Mouse (Mus musculus) Muller cell, postnatal 12 days (primary cell): ENCODE measurements around the gene Mfap5.
"Not testable (repeated sequence)": the region's sequence is repeated elsewhere in the genome, so short reads cannot be mapped to it uniquely, and the experiment has no call there.

Source experiments
- DNase-seq: peaks from one replicate; pipeline ENCODE4 v3.0.0-alpha.2; 2015; ENCODE audit errors: inconsistent ontology term

Gene Mfap5

DNA sequence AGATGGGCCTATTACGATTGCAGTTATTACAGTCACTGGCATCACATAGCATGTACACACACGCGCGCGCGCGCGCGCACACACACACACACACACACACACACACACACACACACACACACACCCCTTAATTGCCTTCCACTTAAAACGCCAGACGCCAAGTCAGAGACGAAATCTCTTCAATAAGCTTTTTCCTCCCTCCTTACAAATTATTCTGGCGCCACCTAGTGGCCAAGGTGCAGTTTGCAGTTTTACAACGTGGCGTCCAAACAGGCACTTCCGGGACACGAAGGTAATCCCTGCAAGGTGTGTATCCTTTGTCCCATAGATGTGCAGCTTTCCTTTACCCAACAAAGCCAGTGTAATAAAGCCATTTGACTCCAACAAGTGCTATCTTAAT lies 54.8 kb downstream of the Mfap5 start:
- peak; percentile 55 for DNase-seq

DNA sequence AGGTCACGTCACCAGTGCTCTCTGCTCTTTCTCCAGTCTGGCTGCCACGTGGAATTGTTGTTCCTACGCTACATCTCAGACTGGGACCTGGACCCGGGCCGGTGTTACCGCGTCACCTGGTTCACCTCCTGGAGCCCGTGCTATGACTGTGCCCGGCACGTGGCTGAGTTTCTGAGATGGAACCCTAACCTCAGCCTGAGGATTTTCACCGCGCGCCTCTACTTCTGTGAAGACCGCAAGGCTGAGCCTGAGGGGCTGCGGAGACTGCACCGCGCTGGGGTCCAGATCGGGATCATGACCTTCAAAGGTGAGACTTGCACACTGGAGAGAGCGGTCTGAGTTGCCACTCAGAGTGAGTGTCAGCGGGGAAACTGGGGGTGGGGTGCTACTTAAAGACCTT lies 55.4 kb downstream of the Mfap5 start:
- no peak for DNase-seq

DNA sequence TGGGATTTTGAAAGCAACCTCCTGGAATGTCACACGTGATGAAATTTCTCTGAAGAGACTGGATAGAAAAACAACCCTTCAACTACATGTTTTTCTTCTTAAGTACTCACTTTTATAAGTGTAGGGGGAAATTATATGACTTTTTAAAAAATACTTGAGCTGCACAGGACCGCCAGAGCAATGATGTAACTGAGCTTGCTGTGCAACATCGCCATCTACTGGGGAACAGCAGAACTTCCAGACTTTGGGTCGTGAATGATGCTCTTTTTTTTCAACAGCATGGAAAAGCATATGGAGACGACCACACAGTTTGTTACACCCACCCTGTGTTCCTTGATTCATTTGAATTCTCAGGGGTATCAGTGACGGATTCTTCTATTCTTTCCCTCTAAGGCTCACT lies 56.8 kb downstream of the Mfap5 start:
- peak; percentile 29 for DNase-seq

DNA sequence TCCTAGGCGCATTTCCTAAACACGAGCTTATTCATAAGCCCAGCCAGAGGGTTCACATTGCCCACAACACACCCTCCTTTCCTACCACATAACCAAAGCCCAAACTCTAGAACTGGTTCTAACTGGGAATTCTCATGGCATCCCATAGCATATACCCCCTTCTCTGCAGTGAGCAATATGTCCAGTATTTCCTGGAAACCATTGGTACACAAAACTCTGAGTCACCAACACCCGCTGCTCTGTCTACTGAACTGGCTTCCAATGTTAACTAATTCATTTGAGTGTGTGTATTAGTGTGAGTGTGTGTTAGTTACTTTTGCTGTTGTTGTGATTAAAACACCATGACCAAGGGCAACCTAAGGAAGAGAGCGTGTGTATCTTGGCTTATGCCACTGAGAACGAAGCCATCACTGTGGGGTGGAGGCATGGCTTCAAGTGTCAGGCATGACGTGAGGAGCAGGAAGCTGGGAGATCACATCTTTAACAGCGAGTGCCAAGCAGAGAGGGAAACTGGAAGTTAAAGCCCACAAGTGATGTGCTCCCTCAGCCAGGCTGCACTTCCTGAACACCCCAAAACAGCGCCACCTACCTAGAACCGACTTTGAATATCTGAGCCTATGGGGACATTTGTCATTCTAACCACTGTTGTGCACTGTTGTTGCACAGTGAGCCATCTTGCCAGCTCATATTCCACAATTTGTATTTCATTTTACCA lies 59.6 kb downstream of the Mfap5 start:
- no peak for DNase-seq

DNA sequence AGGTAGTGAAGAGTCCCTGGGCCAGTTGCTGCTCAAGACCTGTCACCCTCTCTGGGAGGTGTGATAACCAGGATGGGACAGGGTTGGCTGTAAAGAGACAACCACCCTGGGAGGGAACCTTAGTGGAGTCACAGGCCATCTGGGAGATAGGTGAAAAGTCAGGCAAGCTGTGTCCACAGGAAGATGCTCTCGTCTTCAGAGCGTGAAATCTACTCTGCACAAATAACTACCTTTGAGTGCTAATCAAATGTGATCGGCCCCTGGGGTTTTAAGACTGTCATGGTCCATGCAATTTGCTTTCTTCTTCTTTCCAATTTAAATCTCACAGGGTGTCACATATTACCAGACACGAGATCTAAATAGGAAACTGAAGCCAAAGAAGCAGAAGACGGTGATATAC lies 63.5 kb downstream of the Mfap5 start:
- DNase-seq, result no peak

DNA sequence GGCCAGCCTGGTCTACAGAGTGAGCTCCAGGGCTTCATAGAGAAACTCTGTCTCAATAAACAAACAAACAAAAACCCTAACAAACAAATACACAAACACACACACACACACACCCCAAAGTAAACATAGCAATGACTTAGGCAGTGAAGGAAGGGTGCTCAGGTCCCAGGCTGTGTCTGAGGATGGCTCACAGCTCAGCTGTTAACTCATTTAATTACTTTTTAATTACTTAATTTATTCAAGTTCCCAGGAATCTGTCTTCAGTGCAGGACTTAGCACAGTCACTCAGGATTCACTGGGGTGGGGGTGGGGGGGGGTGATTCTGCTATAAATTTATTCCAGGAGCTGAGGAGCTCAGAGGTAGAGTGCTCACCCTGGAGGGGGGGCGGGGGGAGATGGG lies 64.1 kb downstream of the Mfap5 start:
- DNase-seq, result no peak

DNA sequence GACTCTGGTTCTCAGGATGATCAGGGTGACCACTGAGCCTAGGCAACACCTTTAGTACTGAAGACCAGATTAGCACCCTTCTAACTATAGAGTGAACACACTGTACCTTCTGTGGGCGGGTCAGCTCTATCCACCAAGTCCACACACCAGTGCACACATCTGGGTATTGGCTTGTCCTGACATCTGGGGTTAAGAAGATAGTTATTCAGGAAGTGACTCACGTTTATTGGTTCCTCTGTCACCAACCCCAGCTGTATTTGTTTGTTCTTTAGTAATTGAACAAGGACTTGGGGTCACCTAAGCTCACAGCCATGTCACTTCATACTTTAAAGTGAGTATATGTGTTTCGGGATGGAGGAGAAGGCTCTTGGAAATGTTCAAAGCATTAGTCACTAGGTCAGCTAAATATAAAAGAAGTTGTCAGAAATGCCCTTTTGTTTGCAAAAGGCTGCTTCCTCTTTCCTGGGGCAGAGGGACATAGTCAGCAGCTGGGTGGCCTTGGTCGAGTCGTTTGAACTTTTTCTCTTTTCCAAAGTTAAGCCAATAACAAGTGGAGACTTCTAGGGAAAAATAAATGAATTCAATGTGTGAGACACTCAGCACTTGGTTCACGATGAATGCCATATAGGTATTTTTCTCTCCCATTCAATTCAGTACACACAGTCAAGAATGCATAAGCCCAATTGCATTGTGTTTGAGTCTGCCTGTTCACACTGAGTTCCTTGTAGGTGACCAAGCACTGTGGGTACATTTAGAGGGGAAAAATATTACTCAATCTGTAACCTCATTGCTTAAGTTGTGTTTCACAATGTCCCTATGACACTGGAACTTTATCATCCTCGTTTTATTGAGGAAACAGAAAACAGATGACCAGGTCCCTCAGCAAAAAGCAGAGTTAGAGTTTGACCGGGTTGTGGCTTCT lies 65.3 kb downstream of the Mfap5 start:
- DNase-seq, result peak; percentile 21

DNA sequence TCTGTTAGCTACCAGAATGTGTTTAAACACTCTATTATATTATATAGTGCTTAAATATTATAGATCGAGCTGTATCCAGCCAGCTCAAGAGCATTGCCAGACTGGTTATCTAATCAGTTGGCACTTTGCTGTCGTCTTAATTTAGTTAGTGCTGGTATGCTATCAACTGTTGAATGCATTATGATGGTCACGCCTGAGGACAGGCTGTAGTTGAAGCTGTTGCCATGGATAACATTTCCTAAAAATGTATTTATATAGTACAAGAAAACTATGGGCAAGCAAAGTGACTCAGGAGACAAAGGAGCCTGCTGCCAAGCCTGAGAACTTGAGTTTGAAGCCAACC lies 65.9 kb downstream of the Mfap5 start:
- DNase-seq, result no peak

DNA sequence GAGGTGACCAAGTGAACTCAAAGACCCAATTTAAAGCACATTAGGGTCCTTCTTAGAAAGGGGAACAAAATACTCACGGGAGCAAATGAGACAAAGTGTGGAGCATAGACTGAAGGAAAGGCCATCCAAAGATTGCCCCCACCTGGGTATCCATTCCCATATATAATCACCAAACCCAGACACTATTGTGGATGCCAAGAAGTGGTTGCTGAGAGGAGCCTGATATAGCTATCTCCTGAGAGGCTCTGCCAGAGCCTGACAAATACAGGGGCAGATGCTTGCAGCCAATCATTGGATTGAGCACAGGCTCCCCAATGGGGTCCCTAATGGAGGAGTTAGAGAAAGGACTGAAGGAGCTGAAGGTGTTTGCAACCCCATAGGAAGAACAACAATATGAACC lies 69.4 kb downstream of the Mfap5 start:
- DNase-seq, result not testable (repeated sequence)

DNA sequence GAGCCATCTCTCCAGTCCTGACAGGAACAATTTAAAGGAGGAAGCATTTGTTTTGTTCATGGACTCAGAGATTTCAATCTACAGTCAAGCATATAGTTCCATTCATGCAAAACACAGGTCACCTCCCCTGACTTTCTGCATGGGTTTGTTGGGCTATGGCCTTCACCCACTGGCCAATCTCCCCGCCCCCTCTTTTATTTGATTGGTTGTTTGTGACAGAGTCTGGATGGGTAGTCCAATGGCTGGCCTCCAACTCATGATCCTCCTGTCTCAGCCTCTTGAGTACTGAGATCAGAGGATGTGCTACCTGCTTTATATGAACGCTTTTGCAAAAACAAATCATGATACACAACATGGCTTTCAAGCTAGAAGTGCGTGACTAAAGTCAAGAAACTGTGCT lies 71.4 kb downstream of the Mfap5 start:
- no peak for DNase-seq
